Mouse (Mus musculus) heart, postnatal 10 days (tissue): ENCODE results near the gene Spi1. TPM values are rescaled to one million over a fixed set of nuclear protein-coding genes. Genes with fewer than 3 reads are reported as not detected.

Experiments
- DNase-seq, 2 experiments: peaks; one replicate each; pipeline ENCODE4 v3.0.0; 2021
- intact Hi-C: fragments of 180-260 bp; cut with DNase I; formaldehyde crosslinking; loops from one replicate; pipeline ENCODE4 v1.15.1; 2025
- total RNA-seq, 2 experiments: library from RNA; stranded (reverse); gene quantifications; 2 replicates each; pipeline ENCODE4 v1.2.3; 2021

The Spi1 gene
- total RNA-seq, 2 experiments from 2014 or later = 2.3 to 3.0 TPM

- intact Hi-C loops = no loop called here
These were observed 16.6 kb upstream of the Spi1 start for GRCm38 (mm10) chr2:91065544-91065943.

GRCm38 (mm10) chr2:91066455-91066854 lies 15.7 kb upstream of the Spi1 start:
- peak; percentile 77 to 78 for DNase-seq
- intact Hi-C loops = no loop called here

More at GRCm38 (mm10) chr2:91065544-91065943, 16.6 kb upstream of the Spi1 start:
- DNase-seq = peak in 1 of 2 experiments; percentile 73

GRCm38 (mm10) chr2:91068162-91068871 lies 13.9 kb upstream of the Spi1 start:
- DNase-seq = no peak
- intact Hi-C loops = no loop called here

- intact Hi-C loops = no loop called here
- DNase-seq = no peak
These were observed 13.4 kb upstream of the Spi1 start for GRCm38 (mm10) chr2:91068872-91069165.

DNA sequence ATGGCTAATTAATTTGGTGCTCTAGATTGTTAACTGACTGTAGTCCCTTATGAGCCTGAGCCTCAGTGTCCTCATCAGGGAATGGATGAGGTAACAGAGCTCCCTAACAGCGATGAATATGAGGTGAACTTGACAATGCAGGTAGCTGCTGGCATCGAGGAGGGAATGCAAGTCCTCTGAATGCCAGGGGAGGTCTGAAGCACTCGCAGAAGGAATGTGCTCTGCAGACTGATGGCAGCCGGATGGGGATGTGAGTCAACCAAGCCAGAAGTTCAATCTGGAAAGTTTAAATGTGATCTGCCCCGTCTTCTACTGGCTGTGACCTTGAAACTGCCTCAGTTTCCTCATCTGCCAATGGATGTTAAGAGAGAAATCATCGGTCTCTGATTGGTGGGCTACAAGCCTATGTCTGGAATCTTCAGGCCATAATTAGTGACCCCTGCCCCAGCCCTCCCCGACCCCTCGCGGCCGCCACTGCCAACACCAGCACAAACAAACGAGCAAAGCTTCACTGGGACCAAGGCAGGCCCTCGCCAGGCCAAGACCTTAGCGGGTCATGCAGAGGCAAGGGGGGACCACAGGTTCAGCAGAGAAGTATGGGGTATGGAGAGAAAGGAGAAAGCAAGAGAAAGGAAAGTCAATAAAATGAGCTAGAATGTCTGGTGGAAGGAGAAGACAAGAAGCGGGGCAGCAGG lies 12.7 kb upstream of the Spi1 start:
- intact Hi-C loops = no loop called here
- no peak for DNase-seq

DNA sequence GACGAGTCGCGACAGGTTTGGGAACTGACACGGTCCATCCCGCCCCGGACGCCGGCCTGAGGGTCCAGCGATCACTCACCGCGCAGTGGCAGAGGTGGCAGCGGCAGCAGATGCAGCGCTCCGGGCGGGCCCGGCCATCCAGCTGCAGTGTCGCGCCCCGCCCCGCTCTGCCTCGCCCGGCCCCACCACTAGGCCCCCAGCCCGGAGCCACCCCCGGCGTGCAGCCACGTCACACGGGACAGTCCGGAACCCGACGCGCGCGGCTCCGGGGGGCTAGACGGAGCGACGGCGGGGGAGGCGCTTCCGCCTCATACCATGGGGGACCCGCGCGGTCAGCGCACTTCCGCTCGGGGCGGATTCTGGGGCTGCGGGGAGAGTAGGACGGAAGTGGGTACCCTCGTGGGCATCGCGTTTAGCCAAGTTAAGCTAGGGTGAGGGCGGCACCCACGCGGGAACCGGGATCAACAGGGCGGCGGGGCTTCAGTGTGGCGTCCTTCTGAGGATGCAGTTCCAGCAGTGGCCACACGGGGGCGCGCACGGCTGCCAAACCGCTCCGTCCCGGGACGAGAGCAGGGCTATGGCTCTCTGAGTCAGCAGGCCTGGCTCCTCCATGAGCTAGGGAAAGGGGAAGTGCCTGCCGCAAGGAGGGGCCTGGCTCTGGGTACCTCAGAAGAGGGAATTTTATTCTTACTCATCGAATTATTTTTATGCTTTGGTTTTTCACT lies 12.0 kb upstream of the Spi1 start, which contains the start of gene Slc39a13:
Slc39a13 (minus strand) TSS at position 342 of the 725 bp plus-strand sequence.
- intact Hi-C loops = loop anchor here (1.0 to 5.0 kb wide), 2 partner anchors 31 to 132 kb away; partner anchors contain the start of genes Acp2 and Nr1h3

DNA sequence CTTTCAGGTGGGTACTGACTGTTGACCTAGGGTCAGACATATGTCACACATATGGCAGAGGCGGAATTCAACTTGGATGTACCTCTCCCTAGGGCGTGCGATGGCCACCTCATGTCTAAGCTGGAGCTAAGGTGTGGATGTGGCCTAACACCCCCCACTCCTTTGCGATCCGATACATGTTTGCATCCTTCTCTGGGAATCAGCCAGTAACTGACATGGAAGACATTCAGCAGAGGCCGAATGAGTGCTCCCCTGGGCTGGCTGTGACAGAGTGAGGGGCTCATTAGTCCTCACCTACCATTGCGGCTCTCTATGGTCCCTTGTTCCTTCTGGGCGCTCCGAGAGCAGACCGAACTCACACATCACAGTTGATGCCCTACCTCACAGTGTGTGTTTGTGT lies 11.1 kb upstream of the Spi1 start:
- intact Hi-C loops = loop anchor here (5.0 kb wide), 1 partner anchor 131 kb away; the partner anchor contains the start of genes Acp2 and Nr1h3
- no peak for DNase-seq

More for the DNA sequence above, 12.0 kb upstream of the Spi1 start, which contains the start of gene Slc39a13:
- DNase-seq = peak; percentile 98

GRCm38 (mm10) chr2:91072092-91072491 lies 10.1 kb upstream of the Spi1 start:
- no peak for DNase-seq
- intact Hi-C loops = loop anchor here (5.0 kb wide), 1 partner anchor 130 kb away; the partner anchor contains the start of genes Acp2 and Nr1h3

- no peak for DNase-seq
- intact Hi-C loops = no loop called here
These were observed 4.3 kb upstream of the Spi1 start for GRCm38 (mm10) chr2:91077957-91078313.

GRCm38 (mm10) chr2:91078314-91079025 lies 3.7 kb upstream of the Spi1 start:
- no peak for DNase-seq
- intact Hi-C loops = no loop called here

- intact Hi-C loops = no loop called here
- no peak for DNase-seq
These were observed 3.2 kb upstream of the Spi1 start for GRCm38 (mm10) chr2:91079026-91079384.

DNA sequence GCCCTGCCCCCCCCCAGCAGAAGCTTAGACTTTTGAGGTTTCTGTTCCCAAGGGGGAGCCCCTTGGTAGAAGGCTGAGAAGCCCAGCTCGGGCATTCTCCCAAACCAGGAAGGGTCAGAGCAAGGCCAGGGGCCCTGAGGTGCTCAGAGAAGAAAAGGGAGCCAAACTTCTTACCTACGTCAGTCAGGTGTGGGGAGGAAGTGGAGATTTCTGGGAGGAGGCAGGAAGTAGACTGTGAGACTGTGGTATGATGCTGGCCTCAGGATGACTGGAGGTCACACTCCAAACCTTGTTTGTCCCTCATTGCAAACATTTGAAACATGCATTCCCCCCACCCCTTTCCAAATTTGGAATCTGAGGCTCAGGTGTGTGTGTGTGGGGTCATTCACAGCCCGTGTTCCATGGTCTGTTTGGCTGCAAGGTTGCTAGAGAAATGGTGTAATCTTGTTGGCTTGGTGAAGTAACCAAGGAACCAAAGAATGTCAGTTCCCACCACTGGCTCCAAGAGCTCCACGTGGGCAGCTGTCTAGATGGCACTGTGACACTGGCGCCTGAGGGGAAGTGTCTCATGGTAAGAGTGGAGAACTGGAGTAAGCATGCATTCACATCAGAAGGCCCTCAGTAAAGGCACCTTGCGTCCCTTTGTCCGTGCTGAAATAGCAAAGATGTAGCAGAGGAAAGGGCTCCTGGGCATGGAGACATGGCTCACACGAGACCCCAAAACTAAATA lies 1.2 kb upstream of the Spi1 start:
- DNase-seq = no peak
- intact Hi-C loops = no loop called here

- intact Hi-C loops = no loop called here
- peak; percentile 53 to 58 for DNase-seq
These were observed 654 bp downstream of the Spi1 start for GRCm38 (mm10) chr2:91082844-91083243.

GRCm38 (mm10) chr2:91083366-91083940 lies 1.3 kb downstream of the Spi1 start:
- DNase-seq = no peak
- intact Hi-C loops = no loop called here

DNA sequence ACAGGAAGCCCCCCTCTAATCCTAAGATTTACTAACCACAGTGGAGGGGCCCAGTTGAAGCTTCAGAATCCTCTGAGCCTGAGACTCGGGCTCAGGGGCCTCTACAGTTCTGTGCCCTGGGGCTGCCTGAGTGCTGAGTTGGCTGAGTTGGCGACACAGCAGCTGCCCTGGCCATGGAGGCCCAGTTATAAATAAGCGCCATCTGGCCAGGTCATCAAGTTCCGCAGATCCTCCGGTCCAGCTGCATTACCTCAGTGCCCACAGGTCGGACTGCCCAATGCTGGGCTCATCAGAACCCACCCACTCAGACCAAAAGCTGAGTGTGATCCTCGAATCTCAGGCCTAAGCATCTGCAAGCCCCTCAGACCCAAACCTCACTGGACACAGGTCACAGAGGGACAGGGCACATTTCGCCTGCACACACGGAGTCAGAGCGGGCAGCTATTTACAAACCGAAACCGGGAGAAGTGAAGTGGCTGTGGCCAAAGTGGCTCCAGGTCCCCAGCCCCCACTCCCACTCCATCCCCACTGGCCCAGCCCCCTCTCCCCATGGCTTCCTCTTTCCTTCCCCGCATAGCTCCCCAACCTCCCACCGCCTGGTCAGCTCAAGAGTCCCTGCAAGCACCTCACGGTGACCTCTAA lies 2.1 kb downstream of the Spi1 start:
- DNase-seq = no peak
- intact Hi-C loops = no loop called here

- no peak for DNase-seq
- intact Hi-C loops = no loop called here
These were observed 3.6 kb downstream of the Spi1 start for GRCm38 (mm10) chr2:91085494-91086391.

DNA sequence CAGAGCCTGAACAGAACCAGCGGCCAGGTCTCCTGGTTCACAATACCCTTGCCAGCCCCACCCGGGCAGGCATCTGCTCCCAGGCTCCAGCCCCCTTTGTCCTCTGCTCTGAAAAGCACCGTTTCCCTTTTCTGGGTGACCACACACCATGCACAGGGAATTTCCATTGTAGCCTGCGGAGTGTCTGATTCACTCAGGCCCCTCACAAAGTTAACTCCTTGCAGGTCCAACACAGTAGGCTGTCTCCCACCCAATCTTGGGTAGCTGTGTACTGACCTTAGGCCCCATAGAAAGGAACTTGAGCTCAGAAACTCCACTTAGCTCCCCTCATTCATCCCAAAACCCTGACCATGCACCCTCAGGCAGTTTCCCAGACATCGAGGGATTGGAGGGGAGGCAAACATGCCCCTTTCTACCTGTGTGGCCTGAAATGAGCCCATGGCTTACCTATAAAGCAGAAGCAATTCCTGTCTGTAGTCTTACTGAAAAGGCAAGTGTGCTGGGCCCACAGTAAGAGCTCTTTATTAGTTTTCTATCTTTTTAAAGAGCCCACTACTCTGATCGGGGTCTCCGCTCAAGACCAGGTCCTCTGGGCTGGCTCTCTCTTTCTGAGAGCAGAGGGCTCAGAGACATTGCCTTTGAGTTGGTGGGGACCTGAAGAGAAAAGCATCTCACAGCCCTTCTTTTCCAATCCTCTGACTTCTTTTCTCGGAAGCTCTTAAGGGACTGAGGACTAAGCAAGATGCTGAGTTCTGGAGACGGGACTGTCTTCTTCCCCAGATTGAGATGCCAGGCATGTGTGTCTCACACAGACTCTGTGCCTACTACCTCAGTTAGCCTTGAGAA lies 4.4 kb downstream of the Spi1 start:
- no peak for DNase-seq
- intact Hi-C loops = no loop called here
